Mouse (Mus musculus): Measurements from ENCODE around the gene Tomm20. TPM values are rescaled to one million over a fixed set of nuclear protein-coding genes. Genes with fewer than 3 reads are reported as not detected.

Gene Tomm20
- polyA plus RNA-seq, 2 experiments from 2014 or later = 59.0 to 102 TPM

DNA sequence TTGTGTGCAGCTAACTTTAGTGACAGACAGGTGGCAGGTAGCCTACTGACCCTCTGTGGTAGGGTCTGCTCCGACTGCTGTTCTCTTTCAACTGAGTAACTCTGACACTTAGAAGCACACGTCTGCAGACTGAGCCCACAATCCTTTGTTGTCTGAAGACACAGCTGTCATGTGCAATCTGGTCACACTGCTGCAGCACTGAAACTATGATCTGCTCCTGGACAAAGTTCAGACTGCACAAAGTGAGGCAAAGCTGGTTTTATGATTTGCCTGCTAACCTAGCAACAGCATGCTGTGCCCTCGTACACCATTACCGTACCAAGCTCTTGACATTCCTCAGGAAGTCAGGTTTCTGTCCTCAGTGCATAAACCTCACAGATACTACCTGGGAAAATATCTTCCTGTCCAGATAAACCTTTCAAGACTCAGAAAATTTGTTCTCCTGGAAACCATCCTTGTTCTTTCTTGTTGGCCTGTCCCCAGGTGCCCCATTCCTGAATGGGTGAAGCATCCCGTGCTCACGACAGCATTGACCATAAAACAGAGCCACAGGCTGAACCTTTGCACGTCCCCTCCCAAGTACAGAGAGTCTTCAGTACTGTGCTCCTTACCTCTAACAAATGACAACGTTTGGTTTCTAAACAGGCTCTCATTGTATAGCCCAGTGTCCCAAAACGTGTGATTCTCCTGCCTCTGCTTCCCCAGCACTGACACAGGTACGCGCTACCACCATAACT, 6.4 kb upstream of the Tomm20 start:
- no peak for ATAC-seq

DNA sequence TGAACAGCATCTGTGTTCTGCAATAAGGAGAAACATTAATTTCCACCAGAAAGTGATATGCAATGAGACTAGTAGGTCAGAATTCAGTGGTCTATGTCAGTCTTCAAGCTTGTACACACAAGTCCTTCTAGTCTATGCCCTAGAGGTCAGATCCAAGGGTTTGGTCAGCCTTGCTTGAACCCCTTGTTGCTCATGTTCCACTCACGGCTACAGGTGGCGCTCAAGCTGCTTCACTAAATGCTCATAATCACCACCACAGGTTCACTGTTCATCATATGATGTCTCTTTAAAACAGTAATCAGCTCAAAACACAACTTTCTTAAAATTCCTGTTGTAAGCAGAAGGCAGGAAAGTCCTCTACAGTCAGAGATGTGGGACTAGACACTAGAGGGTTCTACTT, 3.9 kb upstream of the Tomm20 start:
- no peak for ATAC-seq

DNA sequence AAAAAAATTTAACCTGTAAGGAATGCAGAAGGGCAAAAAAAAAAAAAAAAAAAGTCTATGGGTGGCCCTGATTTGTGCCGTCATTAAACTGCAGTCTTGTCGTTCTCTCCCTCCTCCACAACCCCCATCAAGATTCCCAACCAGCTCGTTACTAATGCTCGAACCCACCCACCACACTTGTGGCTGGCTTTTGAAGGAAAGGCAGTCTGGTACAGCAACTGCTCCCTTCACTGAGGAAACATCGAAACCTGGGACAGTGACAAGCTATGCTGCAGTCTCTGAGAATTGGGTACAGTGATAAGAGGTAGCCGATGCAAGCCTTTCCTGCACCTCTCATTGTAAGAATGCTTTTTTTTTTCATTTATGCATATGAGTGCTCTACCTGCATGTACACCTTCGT, 800 bp upstream of the Tomm20 start:
- no peak for ATAC-seq

DNA sequence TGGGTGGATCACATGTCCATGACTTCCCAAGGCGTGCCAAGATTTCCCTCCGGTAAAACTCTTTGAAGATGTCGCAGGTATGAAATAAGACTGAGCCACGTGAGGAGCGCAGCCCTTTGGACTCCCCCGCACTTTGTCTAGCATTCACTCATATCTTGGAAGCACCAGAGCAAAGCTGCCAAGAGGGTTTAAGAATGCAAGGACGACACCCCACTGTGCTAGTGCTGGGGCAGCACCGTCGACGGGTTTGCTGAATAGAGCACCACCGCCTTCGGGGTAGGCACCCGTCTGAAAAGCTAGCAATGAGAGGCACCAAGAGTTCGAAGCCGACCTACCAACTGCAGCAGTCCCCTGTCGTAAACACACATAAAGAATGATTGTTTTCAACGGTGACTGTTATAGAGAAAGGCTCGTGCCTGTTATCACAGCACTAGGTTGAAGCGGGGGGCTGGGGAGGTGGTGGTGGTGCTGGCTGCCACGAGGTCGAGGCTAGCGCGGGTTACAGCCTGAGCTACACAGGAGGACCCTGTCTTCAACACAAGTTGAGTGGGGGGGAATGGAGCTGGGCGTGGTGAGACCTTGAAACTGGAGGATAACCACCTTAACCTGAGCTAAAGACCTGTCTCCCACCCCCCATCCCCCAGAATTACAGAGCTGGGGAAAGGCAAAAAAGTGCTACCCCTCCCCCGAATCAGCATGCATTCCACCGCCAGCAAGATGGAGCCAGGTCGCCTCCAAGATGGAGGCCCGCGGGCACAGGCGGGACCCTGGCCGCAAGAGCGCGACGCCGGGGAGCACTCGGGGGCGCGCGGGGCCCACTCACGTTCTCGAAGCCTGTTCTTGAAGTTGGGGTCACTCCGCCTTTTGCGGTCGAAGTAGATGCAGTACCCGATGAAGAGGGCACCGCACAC, 608 bp downstream of the Tomm20 start:
- ATAC-seq = peak; percentile 33

DNA sequence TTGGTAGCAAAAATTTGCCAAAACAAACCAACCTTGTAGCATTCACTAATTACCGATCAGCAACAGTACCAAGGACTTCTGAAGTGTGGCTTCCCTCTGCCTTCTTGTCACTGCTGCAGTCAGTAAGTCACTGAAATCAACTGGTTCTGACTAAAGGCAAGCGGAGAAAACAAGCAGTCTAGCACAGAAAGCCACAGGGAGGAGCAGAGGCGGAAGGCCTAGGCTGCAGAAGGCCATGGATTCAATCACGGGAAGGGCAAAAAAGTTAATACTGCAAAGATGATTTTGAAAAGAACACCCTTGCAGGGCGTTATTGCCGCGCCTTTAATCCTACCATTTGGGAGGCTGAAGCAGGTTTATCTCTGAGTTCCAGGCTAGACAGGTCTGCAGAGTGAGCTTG, 2.1 kb downstream of the Tomm20 start:
- ATAC-seq = no peak

DNA sequence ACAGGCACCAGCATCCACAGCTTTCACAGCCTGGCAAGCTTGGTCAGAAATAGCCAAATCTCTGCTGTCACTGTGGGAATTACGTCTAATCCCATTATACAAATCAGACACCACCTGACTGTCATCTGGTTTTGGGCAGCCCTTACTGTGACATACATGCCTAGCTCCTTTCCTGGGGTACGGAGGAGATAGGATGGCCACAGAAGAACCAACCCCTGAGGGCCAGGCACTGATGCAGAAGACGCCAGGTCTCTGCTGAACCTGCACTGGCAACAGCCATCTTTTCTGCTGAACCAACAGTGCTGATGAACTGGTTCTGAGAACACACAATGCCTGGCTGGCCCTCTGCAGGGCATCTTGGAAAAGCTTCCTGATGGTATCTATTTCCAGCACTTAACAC, 8.3 kb downstream of the Tomm20 start:
- no peak for ATAC-seq

DNA sequence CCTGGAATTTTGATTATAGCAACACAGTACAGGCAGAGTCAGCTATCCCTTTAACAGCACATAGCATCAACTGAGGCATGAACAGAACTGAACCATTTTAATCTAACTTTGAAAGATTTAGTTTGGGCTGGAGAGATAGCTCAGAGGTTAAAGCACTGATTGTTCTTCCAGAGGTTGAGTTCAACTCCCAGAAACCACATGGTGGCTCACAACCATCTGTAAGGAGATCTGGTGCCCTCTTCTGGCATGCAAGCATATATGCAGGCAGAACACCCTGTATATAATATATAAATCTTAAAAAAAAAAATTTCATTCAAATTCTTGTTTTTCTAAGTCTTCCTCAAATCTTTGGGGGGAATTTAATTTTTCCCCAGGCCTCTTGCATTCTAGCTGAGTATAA, 9.7 kb downstream of the Tomm20 start:
- peak; percentile 62 for ATAC-seq

DNA sequence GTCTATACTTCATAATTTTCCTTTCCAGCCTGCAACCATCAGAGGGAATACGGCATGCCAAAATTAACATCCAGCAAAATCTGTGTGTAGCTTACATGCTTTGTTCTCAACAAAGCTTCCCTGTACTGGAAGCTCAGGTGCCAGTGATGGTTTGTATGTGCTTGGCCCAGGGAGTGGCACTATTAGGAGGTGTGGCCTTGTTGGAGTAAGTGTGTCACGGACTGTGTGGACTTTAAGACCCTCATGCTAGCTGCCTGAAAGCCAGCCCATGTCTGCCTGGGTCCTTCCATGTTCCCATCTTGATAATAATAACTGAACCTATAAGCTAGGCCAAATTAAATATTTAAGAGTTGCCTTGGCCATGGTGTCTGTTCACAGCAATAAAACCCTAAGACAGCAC, 10.3 kb downstream of the Tomm20 start:
- ATAC-seq = no peak

DNA sequence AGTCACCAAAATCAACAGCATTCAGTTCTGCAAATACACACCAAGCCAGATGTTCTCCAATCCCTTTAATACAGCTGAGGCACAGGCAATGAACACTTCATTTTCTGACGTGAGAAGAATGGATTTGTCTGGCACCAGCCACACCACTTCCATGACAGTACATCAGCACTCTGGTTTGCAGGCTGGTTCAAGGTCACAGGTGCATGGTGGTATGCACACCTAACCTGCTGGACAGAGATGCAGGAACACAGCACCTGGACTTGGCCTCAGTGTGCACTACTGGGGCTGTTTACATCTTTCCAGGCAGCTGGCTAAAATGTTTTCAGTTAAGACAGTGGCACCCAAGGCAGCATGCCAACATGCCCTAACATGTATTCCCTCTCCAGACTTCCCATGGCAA, 13.0 kb downstream of the Tomm20 start:
- no peak for ATAC-seq

DNA sequence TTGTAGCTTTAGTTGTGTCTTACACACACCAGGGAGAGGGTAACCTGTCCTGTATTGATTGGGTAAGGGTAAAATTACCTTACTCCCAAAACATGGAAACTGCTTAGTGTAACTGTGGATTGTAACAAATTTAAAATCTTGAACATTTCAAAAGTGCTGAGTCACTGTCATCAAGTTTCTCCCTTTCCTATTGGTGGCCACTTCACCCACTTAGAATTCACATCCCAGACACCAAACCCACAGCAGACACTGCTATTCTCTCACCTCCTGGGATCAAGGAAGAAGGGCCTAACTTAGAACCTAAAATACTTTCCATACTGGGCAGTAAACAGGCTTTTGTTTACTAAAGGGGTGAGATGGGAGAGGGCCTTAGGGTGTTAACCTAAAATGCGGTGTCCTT, 13.4 kb downstream of the Tomm20 start:
- no peak for ATAC-seq

DNA sequence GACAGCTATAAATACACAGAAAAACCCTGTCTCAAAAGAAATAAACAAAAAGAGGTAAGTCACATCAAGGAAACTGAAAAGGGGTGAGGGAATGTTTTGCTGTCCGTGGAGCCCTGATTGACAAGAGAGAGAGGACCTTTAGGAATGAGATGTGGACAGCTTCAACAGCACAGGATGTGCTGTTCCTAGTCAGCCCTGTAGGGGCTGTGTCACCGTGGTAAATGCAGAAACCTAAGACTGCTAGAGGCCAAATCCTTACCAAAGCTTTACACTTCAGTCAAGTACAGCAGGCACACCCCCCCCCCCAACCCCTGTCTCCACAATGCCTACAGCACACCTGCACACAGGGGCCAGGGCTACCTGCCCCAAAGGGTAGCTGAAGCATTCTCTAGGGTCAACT, 13.9 kb downstream of the Tomm20 start:
- peak; percentile 62 for ATAC-seq

DNA sequence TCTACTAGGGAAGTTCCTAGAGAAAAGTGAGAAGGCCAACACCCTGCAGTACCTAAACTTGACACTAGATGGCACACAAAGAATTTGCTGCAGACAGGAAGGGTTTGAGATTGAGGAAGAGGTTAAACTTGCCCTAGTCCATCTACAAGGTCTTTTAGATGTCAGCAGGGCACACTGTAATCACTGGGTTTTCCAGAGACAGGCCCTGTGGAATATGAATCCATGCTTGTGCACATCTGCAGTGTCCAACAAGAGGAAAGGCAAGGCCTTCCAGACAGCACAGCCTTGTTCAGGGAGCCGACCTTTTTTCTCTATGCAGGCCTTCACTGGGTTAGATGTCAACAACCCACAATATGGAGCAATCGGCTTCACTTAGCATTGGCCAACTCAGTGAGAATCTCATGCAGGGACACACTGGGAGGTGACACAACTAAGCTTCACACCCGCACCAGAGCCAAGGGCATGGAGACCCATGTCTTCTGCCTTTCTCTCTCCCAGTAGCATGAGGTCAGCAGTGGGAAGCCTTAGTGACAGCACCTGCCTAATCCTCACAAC, 16.0 kb downstream of the Tomm20 start:
- peak; percentile 38 for ATAC-seq

DNA sequence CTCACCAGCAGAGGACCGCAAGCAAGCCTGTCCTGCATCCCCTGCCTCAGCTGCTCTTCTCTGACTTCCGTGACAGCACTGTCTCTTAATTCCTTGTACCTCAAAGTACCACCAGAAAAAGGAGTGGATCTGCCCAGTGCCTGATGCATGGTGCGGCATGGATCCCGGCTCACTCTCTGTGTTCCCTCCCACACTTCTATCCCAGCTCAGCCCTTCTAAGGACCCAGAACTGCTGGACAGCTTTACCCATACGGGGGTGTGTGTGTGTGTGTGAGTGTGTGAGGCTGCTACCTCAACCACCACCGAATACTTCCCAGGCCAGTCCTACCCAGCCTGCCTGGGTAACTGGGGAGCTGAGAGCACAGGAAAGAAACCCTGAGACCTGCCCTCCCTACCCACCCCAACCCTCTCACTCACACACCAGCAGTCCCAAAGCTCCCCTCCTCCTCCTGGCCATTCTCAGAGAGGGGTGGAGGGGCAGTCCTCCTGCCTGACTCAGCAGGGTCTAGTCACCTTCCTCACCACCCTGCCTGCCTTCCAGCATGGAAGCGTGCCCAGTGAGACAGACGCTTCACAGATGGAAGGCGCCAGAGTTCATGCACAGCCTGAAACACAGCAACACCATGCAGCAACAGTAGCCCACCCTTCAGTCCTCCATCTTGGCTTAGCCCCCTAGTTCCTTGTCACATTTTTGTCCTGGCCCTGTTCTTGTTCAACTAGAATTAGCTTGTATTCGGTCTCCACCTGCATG, 16.7 kb downstream of the Tomm20 start:
- no peak for ATAC-seq

DNA sequence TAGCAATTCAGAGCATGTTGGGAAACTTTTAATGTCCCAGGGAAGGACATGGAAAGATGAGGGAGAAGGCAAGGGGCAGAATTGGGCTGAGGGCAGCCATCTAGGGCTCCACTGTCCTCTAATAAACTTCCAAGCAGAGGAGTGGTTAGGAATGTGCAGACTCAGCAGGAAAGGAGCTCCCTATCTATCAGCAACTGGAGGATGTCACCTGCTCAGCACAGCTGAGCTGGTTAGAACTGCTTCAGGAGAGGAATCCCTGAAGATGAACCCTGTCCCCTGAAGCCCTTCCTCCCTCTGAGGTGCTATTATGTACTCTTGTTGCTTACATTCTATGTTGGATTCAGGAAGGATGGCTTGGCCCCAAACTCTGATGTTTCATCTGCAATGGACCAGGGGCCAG, 17.6 kb downstream of the Tomm20 start:
- ATAC-seq = no peak

DNA sequence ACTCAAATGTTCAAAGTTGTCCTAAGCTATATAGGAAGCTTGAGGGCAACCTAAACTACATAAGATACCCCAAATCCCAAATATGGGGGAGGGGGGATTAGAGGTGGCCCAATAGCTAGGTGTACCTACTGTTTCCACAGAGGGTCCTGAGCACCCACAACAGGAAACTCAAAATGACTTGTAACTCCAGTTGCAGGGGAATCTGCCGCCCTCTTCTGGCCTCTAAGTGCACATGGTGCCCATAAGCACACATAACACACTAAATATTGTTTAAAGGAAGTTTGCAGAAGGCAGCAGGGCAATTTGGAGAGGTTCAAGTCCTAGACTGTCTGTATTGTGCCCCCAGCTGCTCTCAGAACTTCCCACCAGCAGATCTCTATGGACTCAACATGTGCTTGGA, 18.6 kb downstream of the Tomm20 start:
- no peak for ATAC-seq

DNA sequence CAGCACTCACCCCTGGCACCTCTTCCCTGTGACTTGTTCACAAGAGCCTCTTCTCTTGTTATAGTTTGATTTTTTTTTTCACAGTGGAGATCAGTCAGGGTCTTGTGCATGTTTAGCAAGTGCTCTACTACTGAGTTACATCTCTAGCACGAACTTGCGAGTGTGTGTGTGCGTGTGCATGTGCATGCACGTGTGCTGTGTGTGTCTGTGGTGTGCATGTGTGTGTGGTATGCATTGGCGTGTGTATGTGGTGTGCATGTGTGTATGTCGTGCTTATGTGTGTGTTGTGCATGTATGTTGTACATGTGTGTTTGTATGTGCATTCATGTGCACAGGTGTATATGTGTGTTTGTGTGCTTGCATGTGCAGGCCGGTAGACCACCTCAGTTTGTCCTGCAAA, 22.7 kb downstream of the Tomm20 start:
- no peak for ATAC-seq

DNA sequence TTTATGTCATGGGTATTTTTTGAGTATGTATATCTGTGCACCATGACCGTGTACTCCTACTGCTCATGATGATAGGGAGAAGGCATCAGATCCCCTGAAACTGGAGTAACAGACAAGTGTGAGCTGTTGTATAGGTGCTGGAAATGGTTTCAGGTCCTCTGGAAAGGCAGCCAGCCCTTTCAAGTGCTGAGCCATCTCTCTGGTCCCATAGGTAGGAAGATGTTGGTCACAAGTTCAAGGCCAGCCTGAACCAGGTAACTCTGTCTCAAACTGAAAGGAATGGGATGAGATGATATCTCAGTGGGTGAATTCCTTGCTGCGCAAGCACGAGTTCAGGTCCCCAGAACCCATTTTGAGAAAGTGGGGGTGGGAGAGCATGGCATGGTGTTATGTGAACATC, 24.2 kb downstream of the Tomm20 start:
- no peak for ATAC-seq

DNA sequence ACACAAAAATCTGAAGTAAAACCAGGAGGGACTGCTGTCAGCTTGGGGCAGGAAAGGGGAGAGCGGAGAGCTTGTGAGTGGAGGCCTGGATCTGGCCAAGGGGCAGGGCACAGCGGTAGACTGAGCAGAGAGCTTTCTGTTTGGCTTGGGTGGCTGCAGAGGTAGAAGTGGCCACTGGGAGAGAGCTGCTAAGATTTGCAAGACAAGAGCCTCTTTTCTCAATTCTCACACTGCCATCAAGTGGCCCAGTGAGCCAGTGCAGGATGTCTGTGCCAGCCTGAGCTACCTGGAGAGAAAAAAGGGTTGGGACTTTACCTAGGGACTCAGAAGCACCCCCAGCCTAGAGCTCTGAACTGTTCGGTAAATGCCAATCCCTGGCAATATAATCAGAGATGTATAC, 24.8 kb downstream of the Tomm20 start:
- ATAC-seq = peak; percentile 98

DNA sequence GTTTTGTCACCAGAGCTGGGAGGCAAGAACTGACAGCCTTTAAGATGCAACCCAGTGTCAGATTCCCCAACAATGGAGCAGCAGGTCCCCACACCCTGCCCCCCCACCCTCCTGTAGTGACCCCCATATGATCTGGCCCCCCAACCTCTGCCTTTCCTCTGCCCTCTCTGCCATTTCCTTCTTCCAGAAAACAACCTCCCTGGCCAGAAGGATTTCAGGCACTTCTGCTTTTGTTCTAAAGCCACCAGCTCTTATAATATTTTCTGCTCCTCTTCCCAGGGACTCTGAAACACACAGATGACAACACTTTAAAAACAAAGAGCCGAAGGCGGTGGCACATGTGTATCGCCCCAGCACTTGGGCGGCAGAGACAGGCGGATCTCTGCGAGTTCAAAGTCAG, 25.3 kb downstream of the Tomm20 start:
- ATAC-seq = no peak

DNA sequence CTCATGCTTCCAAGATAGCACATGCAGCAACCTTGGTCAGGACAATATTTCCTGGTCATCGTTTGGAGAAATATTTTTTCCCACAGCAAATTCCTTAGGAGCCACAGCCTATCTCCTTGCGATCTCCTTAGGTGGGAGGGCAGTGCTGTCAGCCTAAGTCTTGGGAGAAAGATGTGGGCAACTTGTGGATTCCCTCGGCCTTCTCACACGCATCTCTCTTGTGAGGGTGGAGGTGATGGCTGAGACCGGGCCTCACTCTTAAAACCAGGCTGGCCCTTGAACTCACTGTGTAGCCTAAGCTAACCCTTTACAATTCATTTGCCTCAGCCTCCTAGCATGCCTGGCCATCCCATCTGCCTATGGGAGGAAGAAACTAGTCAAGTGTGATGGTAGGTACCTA, 25.9 kb downstream of the Tomm20 start:
- no peak for ATAC-seq

DNA sequence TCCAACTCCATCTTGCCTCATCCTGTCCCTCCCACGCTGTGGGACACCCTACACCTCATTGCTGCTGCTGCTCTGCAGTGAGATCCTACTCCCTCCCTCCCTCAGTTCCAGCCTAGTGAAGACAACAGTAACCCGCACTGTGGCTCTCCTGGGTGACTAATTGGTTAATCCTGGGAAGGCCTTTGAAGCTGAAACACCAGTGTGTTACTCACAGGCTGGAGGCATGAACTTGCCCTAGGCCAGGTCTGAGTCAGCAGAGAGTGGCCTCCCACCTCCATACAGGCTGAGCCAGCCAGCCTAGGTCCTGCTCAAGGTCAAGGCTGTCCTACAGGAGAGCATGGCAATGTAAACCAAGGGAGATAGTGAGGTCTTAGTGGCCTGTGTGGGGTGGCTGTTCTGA, 26.4 kb downstream of the Tomm20 start:
- ATAC-seq = no peak

DNA sequence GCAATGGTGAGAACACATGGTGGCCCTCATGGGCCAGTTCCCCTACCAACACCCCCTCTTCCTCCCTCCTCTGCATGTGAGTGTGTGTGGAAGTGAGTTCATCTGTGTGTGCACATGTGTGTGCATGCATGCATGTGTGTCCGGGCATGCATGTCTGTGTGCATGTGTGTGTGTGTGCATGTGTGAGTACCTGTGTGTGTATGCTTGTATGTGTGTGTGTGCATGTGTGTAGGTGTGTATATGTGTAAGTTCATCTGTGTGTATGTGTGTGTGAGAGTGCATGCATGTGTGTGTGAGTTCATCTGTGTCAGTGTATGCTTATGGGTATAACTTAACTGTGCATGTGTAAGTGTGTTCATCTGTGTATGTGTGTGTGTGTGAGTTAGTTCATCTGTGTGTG, 27.3 kb downstream of the Tomm20 start:
- no peak for ATAC-seq
